Mouse (Mus musculus): ENCODE measurements around the gene Utp18.

GRCm38 (mm10) chr11:93885572-93886410 lies at the start of gene Utp18, which contains the start of gene Mbtd1:
- no peak for TF ChIP-seq POLR2A (IDR thresholded peaks at IDR 0.05; ENCODE audit: low read depth, low read length)
- TF ChIP-seq CTCF (conservative IDR thresholded peaks at IDR 0.05; ENCODE audit: insufficient read depth, insufficient read length, low read depth, low read length) = no peak
